Mouse (Mus musculus) activated CD4-positive, CD25-positive, alpha-beta regulatory T cell, adult 4 months (primary cell): ENCODE measurements at regions not wholly inside any gene's neighbourhood (a gene's known extent, or its start where the extent isn't known, plus 50 kb on each side); places are given as distances from the start of the nearest gene placed in this dataset.

Source experiments
- ATAC-seq: one replicate; pipeline ENCODE4 v1.8.0; 2017

DNA sequence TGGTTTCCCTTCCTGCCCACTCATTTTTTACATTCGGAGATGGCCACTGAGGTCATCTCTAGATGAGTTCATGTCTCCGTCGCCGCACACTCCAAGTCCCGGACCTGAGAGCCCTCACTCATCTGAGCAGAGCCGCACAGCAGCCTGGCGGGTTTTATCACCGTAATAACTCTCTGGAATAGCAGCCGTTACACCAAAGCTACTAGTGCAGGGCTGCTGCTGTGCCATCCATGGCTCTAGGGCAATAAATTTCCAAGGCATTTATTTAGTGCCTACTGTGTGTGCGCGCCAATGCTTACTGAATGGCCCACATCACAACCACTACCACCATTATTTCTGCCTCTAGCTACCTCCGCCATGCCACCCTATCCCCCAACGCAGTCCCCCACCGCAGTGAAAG, 242.9 kb upstream of the Rpl38 start:
- ATAC-seq: no peak

DNA sequence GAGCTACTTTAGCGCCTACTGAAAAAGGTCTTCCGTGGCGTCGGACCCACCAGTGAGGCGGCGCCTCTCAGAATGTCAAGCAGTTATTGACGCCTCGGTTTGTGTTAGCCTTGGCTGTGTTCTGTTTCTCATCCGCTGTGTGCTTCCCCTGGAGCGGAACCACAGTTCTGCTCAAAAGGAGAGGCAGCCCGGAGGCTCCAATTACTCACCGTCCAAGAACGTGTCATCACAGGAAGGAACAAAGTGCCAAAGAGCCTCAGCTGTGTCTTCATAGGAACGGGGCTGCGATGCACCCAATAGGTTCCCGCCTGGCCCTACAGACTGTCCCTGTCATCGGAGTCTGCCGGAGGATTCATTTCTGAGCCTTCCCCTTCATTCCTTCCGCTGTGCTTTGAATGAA, 245.0 kb upstream of the Rpl38 start:
- ATAC-seq: no peak

DNA sequence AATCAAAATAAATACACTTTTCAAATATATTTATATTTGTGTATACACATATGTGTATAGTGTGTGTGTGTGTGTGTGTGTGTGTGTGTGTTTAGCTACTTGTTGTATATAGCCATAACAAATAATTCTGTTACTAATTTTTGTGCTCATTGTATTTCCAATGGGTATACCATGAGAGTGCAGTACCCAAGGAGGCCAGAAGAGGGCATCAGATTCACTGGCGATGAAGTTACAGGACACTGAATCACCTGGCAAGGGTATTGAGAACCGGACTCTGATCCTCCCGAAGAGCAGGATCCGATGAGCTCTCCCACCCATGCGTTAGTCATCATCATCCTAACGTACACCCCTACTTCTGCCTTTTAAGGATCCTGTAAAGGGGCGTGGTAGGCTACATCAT, 249.3 kb upstream of the Rpl38 start:
- ATAC-seq: no peak

DNA sequence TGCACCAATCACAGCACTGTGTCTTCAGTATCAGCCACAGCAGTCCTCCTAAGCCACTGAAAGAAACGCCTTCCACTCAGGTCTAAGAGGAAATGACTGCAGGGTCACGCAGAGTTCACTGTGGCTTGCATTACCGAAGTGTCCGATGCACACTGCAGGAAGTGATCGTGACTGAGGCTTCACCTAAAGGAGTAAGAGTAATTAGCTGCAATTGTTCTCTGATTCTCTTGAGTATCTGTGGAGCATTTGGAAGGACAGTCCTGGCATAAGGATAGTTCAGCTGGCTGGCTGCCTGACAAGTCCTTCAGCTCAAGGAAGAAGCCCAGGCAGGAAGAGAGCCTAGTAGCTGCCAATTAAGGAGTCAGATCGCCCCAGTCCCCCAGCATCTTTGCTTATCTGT, 252.2 kb upstream of the Rpl38 start:
- no peak for ATAC-seq

DNA sequence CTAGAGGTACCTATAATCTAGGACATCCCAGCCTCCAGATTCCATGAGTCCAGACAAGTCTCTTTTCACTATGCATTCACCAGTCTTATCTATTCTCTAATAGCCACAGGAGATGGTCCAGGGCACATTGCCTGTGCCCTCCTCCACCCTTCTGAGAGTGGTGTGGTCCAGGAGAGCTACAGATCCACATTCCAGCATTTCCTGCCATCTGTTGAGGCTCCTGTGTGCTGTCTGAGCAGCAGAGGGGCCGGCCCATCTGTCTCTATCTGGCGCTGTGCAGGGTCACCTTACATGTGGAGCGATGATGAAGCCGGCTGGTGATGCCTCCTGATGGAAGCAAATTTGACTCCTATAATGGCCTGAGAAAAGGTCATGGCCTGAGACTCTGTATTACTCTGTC, 263.9 kb upstream of the Rpl38 start:
- no peak for ATAC-seq

DNA sequence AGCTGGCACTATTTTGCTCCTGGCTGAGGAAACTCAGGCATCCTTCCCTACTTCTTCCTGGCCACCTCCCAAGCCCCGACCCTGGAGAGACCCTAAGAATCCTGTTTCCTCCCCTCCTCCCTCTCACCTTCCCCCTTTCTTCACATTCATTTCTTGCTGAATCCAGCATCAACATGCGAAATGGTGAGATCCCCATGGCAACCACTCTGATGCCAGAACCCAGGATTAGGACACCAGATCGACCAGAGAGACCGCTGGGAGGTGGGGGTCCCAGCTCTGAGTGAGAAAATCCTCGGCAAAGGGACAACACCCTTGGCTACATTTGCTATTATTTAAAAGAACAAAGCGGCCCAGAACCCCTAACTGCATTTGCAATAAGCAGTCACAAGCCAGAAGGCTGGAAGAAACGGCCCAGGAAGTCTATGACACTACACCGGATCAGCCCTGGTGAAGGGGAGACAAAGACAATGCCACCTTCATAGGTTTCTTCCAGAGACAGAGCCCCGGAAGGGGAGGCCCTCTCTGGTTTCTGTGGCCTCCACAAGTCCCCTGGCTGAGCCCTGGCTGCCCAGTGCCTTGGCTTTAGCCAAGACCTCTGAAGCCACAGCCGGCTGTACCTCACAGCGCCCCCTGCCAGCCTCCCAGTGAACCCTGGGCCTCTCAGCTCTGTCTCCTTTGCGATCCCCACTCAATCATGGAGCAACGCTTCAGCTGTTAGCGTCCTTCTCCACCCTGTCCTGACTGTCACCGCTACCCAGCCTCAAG, 265.6 kb upstream of the Rpl38 start:
- ATAC-seq: no peak

DNA sequence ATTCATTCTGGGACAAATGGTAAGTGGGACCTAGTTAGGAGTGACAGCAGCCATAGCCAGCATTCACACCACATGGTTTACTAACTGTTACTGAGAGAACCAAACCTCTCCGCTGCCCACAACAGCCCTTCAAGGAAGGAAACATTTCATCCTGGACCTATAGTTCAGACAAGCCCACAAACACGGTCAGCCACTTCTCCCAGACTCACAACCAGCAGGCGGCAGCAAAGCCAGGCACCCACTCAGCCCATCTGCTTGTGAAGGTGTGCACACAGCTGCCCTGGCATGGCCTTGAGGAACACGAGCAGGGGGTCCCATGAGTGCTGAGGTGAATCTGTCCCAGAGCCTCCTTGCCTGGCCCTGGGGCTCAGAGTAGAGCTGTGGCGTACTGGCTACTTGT, 267.6 kb upstream of the Rpl38 start:
- ATAC-seq: no peak

DNA sequence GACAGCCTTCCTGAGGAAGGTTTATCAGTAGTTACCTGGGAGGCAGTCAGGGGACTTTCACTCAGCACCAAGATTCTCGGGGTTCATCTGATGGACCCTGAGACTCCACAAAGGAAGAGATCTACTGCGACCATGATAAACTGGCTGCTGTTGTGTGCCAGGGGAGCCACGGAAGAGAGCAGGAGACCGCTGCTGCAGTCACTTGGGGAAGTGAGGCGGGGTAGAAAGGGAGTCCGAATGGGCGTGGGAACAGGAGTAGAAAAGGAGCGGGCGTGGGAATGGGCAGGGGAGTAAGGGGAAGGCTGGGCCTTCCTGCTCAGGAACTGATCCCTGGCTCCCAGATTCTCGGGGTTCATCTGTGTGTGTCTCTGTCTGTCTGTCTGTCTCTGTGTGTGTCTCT, 276.2 kb upstream of the Rpl38 start:
- ATAC-seq: no peak

DNA sequence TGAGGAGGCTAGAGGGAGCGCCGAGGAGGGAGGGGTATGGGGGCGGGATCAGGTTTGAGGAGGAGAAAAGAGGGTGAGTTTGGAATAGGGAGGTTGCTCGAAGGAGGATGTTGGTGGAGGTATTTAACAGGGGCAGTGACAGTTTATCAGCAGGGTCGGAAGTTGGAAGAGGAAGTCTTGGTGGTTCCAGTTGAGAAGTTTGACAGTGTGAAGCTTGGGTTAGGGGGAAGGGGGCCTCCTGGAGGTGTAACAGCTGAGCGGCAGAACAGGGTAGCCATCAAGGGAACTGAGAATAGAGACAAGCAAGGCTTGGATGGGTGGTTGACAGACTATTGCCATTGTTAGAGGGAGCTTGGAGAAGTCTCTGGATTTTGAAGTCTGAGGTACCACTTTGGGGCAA, 276.8 kb upstream of the Rpl38 start:
- no peak for ATAC-seq

DNA sequence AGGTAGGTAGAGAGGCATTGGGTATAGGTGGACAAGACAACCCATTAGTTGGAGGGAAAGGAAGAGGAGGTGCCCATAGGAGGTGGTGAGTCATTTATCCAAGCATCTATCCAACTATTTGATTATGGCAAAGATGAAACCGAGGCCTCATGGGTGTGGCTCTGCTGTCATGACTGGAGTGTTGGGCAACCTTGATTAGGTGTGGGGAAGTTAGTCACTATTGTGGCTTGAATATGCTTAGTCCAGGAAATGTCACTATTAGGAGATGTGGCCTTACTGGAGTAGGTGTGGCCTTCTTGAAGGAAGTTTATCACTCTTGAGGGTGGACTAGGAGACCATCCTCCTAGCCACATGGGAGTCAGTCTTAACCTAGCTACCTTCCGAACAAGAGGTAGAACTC, 281.2 kb upstream of the Rpl38 start:
- no peak for ATAC-seq

DNA sequence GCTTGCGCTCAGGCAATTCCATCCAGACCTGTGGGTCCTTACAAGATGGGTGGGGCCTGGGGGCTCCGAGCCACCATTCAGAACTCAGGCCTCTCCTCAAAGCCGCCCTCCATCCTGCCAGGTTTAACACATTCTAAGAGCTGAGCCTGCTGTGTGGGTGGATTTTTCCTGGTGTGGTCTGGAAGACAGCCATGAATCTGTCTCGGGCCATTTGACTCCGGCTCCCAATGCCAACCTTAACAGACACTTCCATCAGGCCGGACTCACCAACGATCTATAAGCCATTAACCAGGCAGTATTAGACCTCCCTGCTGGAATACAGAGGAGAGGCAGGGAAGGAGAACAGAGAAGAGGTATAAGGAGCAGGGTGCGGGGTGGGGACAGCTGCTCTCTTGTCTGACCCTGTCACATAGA, 288.9 kb upstream of the Rpl38 start:
- ATAC-seq: no peak

DNA sequence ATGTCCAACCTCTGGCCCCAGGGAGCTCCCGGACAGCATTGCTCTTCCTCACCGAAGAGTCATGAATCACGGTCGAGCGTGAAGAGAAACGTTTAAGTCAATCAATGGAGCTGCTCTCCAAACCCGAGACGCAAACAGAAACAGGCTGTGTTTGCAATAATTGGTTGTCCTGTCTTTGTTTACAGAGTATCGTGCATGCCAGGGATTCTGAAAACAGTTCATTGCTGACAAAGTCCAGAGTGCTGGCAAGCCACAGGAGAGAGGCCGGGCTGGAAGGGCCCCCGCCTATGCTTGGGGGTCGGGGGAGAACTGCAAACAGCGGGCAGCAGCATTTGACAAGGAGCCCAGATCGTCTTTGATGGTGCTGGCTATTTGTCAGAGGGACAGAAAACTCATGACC, 292.4 kb upstream of the Rpl38 start:
- ATAC-seq: no peak

DNA sequence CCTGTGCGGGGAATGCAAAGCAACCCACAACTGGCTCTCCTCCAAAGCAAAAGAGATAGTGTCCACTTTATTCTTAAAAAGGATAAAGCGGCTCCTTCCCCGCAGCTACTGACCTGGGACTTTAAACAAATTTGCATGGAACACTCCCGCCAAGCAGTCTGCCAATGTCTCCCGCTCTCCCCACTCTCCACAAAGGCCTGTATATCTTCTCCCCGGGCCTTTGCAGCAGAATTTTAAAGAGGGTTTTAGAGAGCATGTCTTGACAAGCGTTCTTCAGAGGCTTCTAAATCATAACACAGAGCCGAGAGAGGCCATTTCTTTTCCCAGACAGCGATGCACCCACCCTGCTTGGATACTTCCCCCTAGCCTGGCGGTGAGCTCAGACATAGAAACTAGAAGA, 297.6 kb upstream of the Rpl38 start:
- ATAC-seq: no peak

DNA sequence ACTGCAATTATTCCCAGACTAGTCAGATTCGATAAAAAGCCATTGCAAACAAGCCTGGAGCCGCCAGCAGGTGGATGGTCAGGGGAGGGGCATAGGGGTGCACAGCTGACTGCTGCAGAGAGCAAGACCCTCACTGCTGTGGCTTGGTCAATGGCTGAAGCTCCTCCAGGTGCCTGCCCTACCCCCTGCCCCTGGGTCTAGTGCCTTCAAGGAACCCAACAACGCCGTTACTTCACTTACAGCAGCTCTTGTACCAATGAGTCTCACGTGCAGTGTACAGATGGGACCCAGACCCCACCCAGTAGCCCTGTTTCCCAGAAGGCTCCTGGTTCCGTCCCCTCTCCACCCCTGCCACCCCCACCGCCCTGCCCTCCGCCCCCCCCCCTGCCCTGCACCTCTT, 300.5 kb upstream of the Rpl38 start:
- no peak for ATAC-seq

DNA sequence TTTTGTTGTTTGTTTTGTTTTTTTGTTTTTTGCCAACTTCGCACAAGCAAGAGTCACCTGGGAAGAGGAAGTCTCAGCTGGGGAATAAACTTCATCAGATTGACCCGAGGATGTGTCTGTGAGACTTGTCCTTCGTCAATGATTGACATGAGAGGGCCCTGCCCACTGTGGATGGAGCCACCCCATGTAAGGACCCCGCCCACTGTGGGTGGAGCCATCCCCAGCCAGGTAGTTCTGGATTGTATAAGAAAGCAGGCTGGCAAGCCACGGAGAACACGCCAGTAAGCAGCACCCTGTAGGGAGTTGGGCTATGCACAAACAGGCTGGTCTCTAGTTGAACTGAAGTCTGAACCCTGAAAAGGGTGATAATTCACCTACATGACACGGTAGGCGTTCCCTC, 294.1 kb upstream of the Sdk2 start:
- ATAC-seq: no peak

DNA sequence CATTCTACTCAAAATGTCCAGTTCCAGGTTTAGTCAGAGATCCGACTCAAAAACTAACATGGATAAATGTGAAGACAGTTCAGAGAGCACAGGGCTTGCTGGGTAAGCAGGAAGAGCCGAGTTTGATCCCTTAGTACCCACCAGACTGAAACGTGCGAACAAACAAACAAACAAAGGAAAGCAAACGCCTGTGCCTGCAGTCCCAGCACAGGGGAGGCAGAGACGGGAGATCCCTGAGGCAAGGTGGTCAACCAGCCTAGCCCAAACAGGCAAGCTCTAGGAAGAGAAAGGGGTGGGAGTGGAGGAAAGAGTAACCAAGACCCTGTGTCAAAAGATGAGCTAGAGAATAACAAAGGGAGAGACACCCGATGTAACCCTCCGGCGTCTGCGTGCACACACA, 293.5 kb upstream of the Sdk2 start:
- no peak for ATAC-seq

DNA sequence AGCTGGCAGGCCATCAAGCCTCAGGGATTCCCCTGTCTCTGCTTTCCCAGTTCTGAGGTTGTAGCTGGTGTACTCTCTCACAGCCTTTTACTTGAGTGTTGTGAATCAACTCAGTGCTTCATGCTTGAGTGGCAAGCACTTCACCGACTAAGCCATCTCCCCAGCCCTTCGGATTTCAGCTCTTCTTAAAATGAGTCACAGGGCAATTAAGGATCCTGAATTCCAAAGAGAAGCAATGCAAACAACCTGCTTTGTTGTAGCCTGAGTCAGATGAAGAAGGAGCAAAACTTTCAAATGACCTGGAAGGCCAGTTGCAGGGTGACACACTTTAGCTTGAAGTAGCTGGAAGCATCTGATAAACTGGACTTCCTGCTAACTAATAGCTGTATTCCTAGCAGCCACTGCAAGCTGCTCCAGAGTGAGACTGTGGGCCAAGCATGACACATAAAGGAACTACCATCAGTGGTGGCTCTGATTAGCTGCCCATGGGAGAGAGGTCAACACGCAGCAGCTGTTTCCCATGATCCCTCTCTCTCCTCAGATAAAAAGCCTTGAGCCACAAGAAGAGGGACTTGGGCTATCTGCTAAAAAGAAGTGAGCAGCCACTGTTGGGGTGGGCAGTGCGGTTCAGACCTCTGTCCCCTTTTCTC, 285.4 kb upstream of the Sdk2 start:
- ATAC-seq: no peak

DNA sequence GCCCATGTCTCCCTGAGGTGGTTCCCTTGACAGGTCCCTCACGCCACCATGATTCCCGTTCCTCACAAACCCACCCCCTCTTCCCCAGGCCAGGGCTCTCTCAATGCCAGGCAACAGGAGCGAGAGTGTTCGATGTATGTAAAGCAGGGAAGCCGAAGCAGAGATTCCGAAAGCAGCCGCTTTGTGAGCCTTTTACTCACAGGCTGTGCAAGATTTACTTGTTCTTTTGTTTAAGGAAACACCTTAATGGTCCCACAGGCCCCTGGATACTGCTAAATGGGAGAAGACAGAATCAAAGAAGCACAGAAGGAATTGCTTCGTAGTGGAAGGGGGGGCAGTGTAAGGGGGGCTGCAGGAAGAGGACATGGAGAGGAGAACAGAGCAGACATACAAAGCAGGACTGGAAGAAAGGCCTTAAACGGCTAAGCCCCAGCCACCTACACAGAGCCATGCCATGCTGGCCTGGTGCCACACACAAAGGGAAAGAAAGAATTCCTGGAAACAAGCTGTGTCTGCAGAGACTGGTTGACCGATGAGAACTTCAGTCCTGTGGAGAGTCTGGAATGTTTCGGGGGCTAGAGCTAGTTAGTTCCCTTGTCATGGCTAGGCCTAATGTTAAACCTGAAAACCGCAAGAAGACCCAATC, 270.1 kb upstream of the Sdk2 start:
- no peak for ATAC-seq

DNA sequence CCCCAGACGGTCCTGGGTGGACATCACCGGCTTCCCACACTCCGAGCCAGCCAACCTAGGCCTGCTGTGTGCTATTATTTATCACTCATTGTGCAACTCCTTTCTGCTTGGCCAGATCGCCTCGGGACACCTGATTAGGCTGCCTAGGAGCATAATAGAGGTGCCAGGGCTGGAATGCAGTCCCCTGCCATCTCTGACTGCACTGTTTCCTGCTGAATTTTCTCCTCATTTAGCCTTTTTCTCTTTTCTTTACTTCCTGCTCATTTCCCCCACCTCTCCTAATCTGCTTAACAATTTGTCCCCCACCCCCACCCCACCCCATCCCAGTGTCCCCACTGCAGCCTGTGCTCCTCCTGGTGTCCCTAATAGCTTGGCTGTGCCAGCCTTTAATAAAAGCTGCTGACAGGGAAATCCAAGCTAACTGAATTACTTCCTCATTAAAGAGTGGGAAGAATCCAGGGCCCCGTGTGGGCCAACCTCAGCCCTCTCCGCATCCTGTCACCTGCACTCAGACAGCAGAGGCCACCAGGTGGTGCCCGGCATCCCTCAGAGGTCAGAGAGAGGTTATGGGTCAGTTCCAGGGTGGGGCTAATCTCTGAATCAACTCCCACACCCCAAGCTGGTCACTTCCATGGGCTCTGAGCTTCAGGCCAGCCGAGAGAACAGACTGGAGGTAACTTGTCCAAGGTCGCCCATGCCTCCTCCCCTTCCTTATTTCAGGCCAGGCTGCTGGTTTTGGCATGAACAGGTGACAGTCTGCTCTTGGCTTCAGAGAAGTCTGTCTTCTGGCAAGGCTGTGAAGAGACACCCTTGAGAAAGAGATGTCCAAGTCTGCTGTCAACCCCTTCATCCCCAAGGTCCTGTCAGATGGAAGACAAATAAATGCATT, 269.3 kb upstream of the Sdk2 start:
- no peak for ATAC-seq

DNA sequence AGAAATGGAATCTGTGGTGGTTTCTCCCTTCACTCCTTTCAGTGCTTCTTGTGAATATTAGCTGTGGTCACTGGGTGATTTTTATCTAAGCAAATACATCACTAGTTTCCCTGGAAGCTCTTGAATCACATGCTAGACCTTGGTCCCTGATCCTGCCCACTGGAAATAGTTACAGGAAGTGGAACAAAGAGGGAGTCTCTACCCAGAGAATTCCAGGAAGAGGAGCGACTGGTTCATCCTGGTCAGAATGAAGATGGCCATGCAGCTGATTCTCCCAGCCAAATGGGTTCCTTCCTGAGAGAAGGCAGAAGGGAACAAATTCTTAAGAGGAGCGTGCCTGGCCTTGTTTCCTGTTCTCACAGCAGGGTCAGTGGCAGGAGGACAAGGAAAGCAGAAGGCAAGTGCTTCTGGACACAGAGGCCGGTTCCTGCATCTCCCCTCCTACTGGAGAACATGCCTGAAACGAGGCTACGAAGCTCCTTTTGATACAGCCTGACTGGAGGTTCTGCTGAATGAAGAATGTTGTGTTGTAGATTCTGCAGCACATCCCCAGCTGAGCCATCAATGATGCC, 264.8 kb upstream of the Sdk2 start:
- ATAC-seq: no peak

DNA sequence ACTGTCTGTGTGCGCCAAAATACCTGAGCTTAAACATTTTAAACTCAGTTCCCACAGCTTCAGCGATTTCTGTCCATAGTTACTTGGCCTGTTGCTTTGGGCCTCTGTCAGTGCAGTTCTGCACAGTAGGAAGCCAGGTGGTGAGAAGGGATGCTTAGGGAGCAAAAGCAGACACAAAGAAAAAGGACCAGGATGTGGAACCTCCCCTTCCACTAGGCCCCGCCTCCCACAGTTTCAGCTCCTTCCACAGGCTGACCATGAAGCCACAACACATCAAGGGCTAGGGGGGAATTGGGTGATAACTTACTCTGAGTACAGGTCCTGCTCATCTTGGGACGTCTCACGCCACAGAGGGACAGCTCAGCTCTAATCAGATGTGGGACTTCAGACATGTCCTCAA, 263.5 kb upstream of the Sdk2 start:
- no peak for ATAC-seq

DNA sequence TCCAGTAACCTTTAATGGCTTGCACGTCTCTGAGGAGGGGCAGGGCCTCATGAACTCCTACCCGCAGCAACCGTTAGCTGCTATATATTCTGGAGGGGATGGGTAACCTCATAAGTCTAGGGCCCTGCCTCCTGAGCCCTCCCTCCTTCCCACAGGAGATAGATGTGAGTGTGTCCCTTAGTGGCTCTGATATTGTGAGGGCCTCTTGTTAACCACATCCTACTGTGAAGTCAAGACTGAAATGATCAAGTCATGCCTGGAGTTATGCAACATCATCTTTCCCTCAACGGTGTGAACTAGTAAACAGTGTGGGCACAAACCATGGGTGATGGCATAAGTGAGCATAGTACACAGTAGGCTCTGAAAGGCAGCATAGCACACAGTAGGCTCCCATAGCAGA, 255.8 kb upstream of the Sdk2 start:
- ATAC-seq: peak; percentile 57

DNA sequence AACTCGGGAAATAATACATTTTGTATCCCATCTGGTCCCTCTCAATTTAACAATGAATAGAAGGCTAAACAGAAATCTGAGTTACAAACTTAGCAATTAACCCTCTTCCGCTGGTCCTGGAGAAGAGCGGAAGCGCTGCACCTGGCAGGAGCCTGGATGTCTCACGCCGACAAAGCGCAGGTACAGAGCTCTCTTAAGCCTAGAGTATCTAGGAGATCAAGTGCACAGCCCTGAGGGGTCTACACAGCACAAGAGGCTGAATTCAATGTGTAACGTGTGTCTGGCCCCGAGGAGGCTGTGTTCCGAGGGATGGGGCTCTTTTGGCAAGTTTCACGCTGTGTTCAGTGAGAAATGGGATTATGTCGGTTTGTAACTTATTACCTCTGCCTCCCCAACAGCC, 255.1 kb upstream of the Sdk2 start:
- ATAC-seq: no peak
